Mouse (Mus musculus) embryonic facial prominence, embryonic 12.5 days (tissue): ENCODE data around the gene Garnl3. TPM values are rescaled to one million over a fixed set of nuclear protein-coding genes. Genes with fewer than 3 reads are reported as not detected.

Experiments used
- ATAC-seq: fragments of 200-750 bp; cut with Nextera tagmentation; 2 replicates; pipeline ENCODE4 v1.8.0; 2017; ENCODE audit not compliant: insufficient number of reproducible peaks, insufficient read depth, low FRiP score, low TSS enrichment
- H3K27ac ChIP-seq: fragments of 300-500 bp; sonication (generic); 2 replicates; pipeline ENCODE4 v1.5.1; 2016; ENCODE audit warnings: mild to moderate bottlenecking
- H3K27me3 ChIP-seq: fragments of 300-500 bp; sonication (generic); 2 replicates; pipeline ENCODE4 v1.6.1; 2016; ENCODE audit warnings: mild to moderate bottlenecking, moderate library complexity
- H3K36me3 ChIP-seq: fragments of 300-500 bp; sonication (generic); 2 replicates; pipeline ENCODE4 v1.6.1; 2016; ENCODE audit warnings: mild to moderate bottlenecking
- H3K4me1 ChIP-seq: fragments of 300-500 bp; sonication (generic); 2 replicates; pipeline ENCODE4 v1.6.1; 2016
- H3K4me2 ChIP-seq: fragments of 300-500 bp; sonication (generic); replicated peaks from 2 replicates; pipeline ENCODE4 v1.6.1; 2016; ENCODE audit warnings: mild to moderate bottlenecking, moderate library complexity
- H3K4me3 ChIP-seq: fragments of 300-500 bp; sonication (generic); 2 replicates; pipeline ENCODE4 v1.5.1; 2016; ENCODE audit warnings: mild to moderate bottlenecking
- H3K9ac ChIP-seq: fragments of 300-500 bp; sonication (generic); 2 replicates; pipeline ENCODE4 v1.6.1; 2016; ENCODE audit warnings: mild to moderate bottlenecking, moderate library complexity
- H3K9me3 ChIP-seq: fragments of 300-500 bp; sonication (generic); 2 replicates; pipeline ENCODE4 v1.6.1; 2016; ENCODE audit warnings: mild to moderate bottlenecking, moderate library complexity
- WGBS: fragments of 180-500 bp; shearing (Covaris S2); methylation state at CpG from one replicate; pipeline ENCODE4 v1.1.7; 2016; 5-methylcytosine and 5-hydroxymethylcytosine counted together
- polyA plus RNA-seq: library from polyadenylated mRNA; unstranded; fragments of >200 nt; fragmentation: Nextera tagmentation; extraction: Ambion mirVana; gene quantifications from 2 replicates; pipeline ENCODE4 v1.2.1, GENCODE M21; 2016

The Garnl3 gene
- polyA plus RNA-seq, 1 experiment from 2014 or later, result 14.3 TPM

DNA sequence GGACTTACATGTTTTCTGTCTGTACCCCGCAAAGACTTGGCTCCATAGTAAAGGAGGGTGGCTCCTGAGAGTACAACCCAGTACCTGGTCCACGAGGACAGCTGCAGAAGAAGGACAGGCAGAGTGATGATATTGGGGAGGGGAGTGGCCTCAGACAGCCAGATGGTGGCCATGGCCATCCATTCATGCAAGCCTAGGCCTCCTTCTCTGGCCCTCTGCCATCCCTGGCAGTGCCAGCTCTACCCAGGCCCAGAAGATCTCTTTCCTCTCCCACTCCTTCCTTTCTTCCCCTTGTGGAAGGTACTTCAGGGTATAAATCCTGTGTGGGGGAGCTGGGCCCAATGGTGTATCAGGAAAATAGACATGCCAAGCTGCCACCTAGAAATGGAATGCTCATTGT, 11.8 kb upstream of the Garnl3 start:
- WGBS, result 81% methylated on average over 2 of the region's 2 CpGs
- Histone ChIP-seq H3K4me1 (no peaks in the 10 kb centered on the region), H3K27me3 (no peaks in the 10 kb centered on the region), H3K36me3 (no peaks in the 10 kb centered on the region), H3K4me2 (no peak overlapping the region), H3K9ac (no peak overlapping the region), H3K27ac (no peak overlapping the region), H3K9me3 (no peaks in the 10 kb centered on the region), H3K4me3 (no peak overlapping the region)
- ATAC-seq, result no peak

GRCm38 (mm10) chr2:33138491-33138890, 7.0 kb upstream of the Garnl3 start:
- 86% methylated on average over 2 of the region's 2 CpGs for WGBS
- H3K4me2 ChIP-seq, result no peak overlapping the region
- H3K4me3 ChIP-seq, result no peak overlapping the region
- H3K27ac ChIP-seq, result no peak overlapping the region
- H3K4me1 ChIP-seq, result no peaks in the 10 kb centered on the region
- H3K27me3 ChIP-seq, result no peaks in the 10 kb centered on the region
- H3K36me3 ChIP-seq, result no peaks in the 10 kb centered on the region
- H3K9me3 ChIP-seq, result no peaks in the 10 kb centered on the region
- no peak for ATAC-seq
- H3K9ac ChIP-seq, result no peak overlapping the region

DNA sequence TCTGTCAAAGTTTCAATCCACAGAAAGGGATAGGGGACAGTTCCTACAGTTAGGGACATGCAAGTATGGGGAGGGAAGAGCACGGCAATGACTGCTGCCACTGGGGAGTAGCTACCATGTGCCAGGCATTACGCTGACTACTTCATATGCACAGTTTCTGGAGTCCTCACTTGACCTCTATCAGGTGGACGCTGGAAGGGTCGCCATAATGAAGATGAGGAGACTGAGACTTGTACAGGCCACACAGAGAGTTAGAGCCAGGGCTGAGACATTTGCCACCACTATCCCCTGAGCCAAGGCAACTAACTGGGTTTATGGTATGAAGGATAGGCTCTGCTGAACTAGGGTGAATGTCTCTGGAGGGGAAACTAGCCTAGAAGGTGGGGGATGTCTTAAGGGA, 6.3 kb upstream of the Garnl3 start:
- Histone ChIP-seq H3K4me3 (no peak overlapping the region), H3K4me2 (no peak overlapping the region), H3K4me1 (no peaks in the 10 kb centered on the region), H3K36me3 (no peaks in the 10 kb centered on the region), H3K27ac (no peak overlapping the region), H3K27me3 (peaks cover 5% of the 10 kb centered on the region), H3K9ac (no peak overlapping the region), H3K9me3 (no peaks in the 10 kb centered on the region)
- WGBS, result 89% methylated on average over 4 of the region's 4 CpGs
- no peak for ATAC-seq

GRCm38 (mm10) chr2:33137244-33137643, 5.8 kb upstream of the Garnl3 start:
- no peak for ATAC-seq
- no peak overlapping the region for H3K4me3 ChIP-seq
- H3K9ac ChIP-seq, result no peak overlapping the region
- H3K4me2 ChIP-seq, result no peak overlapping the region
- no peaks in the 10 kb centered on the region for H3K4me1 ChIP-seq
- H3K27ac ChIP-seq, result no peak overlapping the region
- H3K27me3 ChIP-seq, result peaks cover 10% of the 10 kb centered on the region
- H3K9me3 ChIP-seq, result no peaks in the 10 kb centered on the region
- no peaks in the 10 kb centered on the region for H3K36me3 ChIP-seq
- WGBS, result 92% methylated on average over 9 of the region's 9 CpGs

DNA sequence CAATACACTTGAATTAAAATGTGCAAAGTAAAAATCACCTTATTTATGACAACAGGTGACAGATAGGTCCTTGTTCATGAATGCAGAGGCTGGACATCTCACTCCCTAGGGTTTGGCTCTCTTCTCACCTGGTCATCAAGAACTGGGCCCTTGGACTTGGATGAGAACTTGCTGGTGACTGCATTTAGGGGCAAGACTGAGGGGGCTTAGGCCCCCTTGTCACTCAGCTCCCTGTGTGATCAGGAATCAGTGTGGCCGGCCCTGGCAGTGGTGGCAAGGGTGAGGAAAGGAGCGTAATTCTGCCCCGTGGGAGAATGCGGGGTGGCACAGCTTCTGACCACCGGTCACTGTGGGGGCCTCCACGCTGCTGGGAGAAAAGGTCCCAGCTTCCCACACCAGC, 4.9 kb upstream of the Garnl3 start:
- no peak overlapping the region for H3K9ac ChIP-seq
- peaks cover 17% of the 10 kb centered on the region for H3K27me3 ChIP-seq
- no peaks in the 10 kb centered on the region for H3K9me3 ChIP-seq
- 89% methylated on average over 6 of the region's 6 CpGs for WGBS
- H3K36me3 ChIP-seq, result no peaks in the 10 kb centered on the region
- H3K4me2 ChIP-seq, result no peak overlapping the region
- H3K27ac ChIP-seq, result no peak overlapping the region
- H3K4me1 ChIP-seq, result no peaks in the 10 kb centered on the region
- ATAC-seq, result no peak
- no peak overlapping the region for H3K4me3 ChIP-seq

DNA sequence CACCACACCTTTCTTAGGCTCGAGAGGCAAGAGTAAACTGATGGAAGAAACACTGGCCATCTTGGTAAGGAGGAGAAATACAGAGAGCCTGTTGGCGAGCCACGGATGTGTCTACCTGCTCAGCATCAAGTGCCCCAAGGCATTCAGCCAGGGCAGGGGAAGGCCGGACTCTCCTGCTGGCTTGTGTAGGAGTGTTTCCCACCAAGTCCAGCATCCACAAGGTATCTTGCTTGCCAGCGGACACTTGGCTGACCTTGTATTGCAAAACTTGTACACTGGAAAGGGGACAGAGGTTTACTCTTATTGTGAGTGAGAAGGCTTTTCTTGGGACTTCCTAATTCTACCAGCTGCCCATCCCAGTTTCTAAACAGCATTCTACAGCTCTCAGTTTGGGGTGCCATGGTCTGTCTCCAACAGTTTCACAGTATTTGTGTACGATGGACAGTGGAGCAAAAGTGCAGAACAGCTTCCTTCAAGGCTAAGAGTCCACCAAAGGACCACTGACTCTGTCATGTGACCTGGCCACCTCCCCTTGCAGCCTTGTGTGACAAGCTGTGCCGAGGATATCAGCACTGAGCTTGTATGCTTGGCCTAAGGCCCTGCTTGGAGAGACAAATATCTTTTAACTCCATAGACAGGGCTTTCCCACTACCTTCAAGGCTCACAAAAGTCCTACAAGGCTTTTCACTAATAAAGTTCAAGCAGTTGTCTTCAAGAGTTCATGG, 3.5 kb upstream of the Garnl3 start:
- 70% methylated on average over 7 of the region's 7 CpGs for WGBS
- H3K27ac ChIP-seq, result no peak overlapping the region
- peaks cover under 1% of the 10 kb centered on the region; the same call in 1 of the 2 replicates for H3K4me1 ChIP-seq
- ATAC-seq, result no peak
- peaks cover 17% of the 10 kb centered on the region for H3K27me3 ChIP-seq
- no peaks in the 10 kb centered on the region for H3K36me3 ChIP-seq
- no peaks in the 10 kb centered on the region for H3K9me3 ChIP-seq
- H3K4me3 ChIP-seq, result no peak overlapping the region
- no peak overlapping the region for H3K4me2 ChIP-seq
- no peak overlapping the region for H3K9ac ChIP-seq

GRCm38 (mm10) chr2:33132306-33132705, 852 bp upstream of the Garnl3 start:
- H3K36me3 ChIP-seq, result no peaks in the 10 kb centered on the region
- peaks cover 20% of the 10 kb centered on the region for H3K27me3 ChIP-seq
- H3K4me3 ChIP-seq, result no peak overlapping the region
- H3K9ac ChIP-seq, result no peak overlapping the region
- no peak for ATAC-seq
- WGBS, result 6% methylated on average over 7 of the region's 7 CpGs
- H3K27ac ChIP-seq, result no peak overlapping the region
- no peak overlapping the region for H3K4me2 ChIP-seq
- H3K9me3 ChIP-seq, result no peaks in the 10 kb centered on the region
- H3K4me1 ChIP-seq, result peaks cover 9% of the 10 kb centered on the region

- H3K27me3 ChIP-seq, result peaks cover 20% of the 10 kb centered on the region
- peak overlapping the region; percentile 5; the same call in 1 of the 2 replicates for H3K27ac ChIP-seq
- under 1% methylated on average over 55 of the region's 55 CpGs for WGBS
- ATAC-seq, result peak; percentile 93
- H3K4me2 ChIP-seq, result peak overlapping the region; percentile 96
- H3K36me3 ChIP-seq, result no peaks in the 10 kb centered on the region
- H3K4me3 ChIP-seq, result peak overlapping the region; percentile 64
- H3K9me3 ChIP-seq, result no peaks in the 10 kb centered on the region
- H3K4me1 ChIP-seq, result peaks cover 9% of the 10 kb centered on the region
- H3K9ac ChIP-seq, result peak overlapping the region; percentile 65
These were observed 649 bp downstream of the Garnl3 start for GRCm38 (mm10) chr2:33130526-33131483.

- H3K4me1 ChIP-seq, result peaks cover 9% of the 10 kb centered on the region
- no peaks in the 10 kb centered on the region for H3K9me3 ChIP-seq
- WGBS, result under 1% methylated on average over 33 of the region's 33 CpGs
- peak overlapping the region; percentile 65 for H3K9ac ChIP-seq
- peak overlapping the region; percentile 96 for H3K4me2 ChIP-seq
- H3K4me3 ChIP-seq, result peak overlapping the region; percentile 64
- H3K36me3 ChIP-seq, result no peaks in the 10 kb centered on the region
- peaks cover 20% of the 10 kb centered on the region for H3K27me3 ChIP-seq
- H3K27ac ChIP-seq, result peak overlapping the region; percentile 5; the same call in 1 of the 2 replicates
- ATAC-seq, result peak; percentile 19
These were observed 1.3 kb downstream of the Garnl3 start for GRCm38 (mm10) chr2:33130141-33130525.

DNA sequence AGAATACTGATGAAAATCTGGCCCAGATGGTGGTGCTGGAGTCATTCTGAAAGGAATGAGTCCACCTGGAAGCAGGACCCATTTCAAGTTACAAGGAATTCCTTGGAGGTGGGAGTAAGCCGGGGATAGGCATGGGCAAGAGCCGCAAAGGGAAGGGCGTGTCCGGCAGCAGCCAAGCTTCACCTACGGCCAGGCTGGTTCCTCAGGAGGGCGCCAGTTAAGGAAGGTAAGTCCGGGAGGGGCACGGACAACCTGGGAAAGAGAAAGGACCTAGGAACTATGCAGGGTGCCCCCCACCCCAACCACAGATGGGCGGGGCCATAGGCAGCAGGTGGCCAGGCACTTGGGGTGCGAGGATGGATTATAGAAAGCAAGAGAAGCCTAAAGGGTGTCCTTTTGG, 1.8 kb downstream of the Garnl3 start:
- Histone ChIP-seq H3K4me2 (peak overlapping the region; percentile 96), H3K9me3 (no peaks in the 10 kb centered on the region), H3K27ac (no peak overlapping the region), H3K4me3 (peak overlapping the region; percentile 64), H3K9ac (peak overlapping the region; percentile 65), H3K27me3 (peaks cover 20% of the 10 kb centered on the region), H3K36me3 (no peaks in the 10 kb centered on the region), H3K4me1 (peaks cover 9% of the 10 kb centered on the region)
- 4% methylated on average over 10 of the region's 10 CpGs for WGBS
- ATAC-seq, result no peak

DNA sequence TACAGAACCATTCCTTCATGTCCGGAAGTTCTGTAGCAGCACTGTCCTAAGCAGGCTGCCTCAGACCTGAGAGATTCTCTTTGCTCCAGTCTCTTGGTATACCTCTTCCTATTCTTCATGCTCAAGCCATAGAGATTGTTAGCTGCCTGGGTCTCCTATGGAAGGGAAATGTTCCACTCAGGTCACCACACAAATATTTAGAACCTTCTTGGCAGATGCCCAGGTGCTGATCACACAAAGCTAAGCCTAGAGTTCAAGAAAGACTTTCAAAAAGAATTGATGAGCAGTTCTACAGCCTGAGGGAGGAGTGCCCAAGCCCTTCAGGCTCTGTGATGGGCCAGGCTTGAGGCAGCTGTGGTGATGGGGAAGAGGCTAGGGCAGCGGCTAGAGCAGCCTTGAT, 2.4 kb downstream of the Garnl3 start:
- Histone ChIP-seq H3K27me3 (peaks cover 20% of the 10 kb centered on the region), H3K4me3 (no peak overlapping the region), H3K9ac (no peak overlapping the region), H3K4me1 (peaks cover 9% of the 10 kb centered on the region), H3K36me3 (no peaks in the 10 kb centered on the region), H3K27ac (no peak overlapping the region), H3K9me3 (no peaks in the 10 kb centered on the region), H3K4me2 (peak overlapping the region; percentile 96; the same call in 1 of the 2 replicates)
- ATAC-seq, result no peak
- WGBS, result 68% methylated on average over 2 of the region's 2 CpGs

DNA sequence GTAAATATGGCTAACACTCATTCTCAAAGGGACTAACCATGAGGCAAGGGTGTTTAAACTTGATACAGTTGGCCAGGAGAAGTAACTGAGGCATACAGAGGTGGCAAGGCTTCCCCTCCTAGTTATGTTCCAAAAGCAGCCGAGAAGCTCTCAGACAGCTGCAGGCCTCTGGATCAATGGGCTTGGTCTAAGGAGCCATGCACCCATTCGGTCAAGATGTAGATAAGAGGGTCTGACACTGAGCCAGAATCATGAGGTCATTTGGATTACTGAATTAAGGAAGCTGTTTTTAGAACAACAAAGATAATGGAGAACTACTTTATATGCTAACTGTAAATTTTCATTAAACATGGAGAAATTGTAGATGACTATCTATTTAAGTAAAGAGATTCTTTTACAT, 4.2 kb downstream of the Garnl3 start:
- Histone ChIP-seq H3K4me2 (no peak overlapping the region), H3K9me3 (no peaks in the 10 kb centered on the region), H3K36me3 (no peaks in the 10 kb centered on the region), H3K9ac (no peak overlapping the region), H3K4me1 (peaks cover 9% of the 10 kb centered on the region), H3K27me3 (peaks cover 11% of the 10 kb centered on the region), H3K4me3 (no peak overlapping the region), H3K27ac (no peak overlapping the region)
- WGBS, result 74% methylated on average over 2 of the region's 2 CpGs
- ATAC-seq, result no peak
